Mouse (Mus musculus) ES-Bruce4 (cell line): ENCODE results near the gene Atp8b5.

Source experiments
- CTCF ChIP-seq: IDR thresholded peaks from one replicate; pipeline ENCODE4 v1.8.1; 2011; ENCODE audit warnings: low read depth, low read length
- EP300 ChIP-seq: IDR thresholded peaks from 2 replicates; pipeline ENCODE4 v1.6.1; 2011; ENCODE audit warnings: low read depth, low read length; ENCODE audit not compliant: insufficient read depth
- POLR2A ChIP-seq: IDR thresholded peaks from one replicate; pipeline ENCODE4 v1.8.1; 2011; ENCODE audit warnings: low read length; ENCODE audit not compliant: insufficient read depth

- TF ChIP-seq CTCF, result no peak
- TF ChIP-seq POLR2A, result no peak
- no peak for TF ChIP-seq EP300
These were observed 26.2 kb upstream of the Atp8b5 start for GRCm38 (mm10) chr4:43240716-43241115.
